Mouse (Mus musculus): ENCODE data around the gene Nup153.

Gene Nup153

DNA sequence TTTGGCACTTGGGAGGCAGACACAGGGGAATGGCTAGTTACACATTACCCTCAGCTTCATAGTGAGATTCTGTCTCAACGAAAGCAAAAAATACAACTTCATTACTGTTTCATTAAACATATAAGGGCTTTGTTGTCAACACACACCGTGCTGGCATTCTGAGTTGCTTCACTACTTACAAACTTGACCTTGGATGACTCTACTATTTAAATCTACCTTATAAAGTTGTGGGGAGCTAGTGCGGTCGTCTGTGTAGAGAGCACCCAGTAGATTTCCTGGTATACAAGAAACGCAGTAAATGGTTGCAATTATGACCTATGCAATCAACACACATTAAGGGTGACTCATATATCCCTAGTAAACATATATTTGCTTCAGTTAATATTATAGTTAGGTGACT lies 671 bp upstream of the Nup153 start:
- DNase-seq (ENCODE audit: low read depth, low spot score), result no peak

DNA sequence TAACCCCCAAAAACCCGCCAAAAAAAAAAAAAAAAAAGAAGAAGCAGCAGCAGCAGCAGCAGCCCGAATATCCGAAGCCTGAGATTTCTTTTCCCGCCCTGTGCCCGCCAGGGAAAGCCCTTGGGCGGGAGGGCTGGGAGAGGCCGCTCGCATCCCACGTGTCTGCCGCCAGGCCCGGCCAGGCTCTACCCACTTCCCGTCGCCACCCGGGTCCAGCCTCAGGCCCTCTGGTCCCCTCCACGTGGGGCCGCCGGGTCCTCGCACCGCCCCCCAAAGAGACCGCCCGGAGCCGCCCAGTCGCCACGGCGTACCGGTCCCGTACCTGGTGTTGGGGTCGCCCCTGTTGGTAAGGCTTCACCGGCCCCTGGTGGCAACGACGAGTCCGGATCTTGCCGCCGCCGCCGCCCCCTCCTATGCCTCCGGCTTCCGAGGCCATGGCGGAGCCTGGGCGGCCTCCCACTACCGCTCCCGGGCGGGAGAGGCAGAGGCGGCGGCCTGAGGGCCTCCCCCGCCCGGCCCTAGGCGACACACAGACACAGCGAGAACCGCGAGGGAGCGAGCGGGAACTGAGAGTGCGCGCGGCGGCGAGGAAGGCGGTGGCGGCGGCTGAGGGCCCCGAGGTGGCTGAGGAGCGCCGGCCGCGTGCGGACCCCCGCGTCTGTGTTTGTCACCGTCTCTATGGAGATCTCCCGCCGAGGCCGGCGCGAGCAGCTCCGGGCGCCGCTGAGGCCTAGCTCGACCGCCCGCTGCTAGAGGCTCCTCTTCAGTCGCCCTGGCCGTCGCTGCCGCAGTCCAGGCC lies 503 bp downstream of the Nup153 start:
- DNase-seq (ENCODE audit: low read depth, low spot score), result peak; percentile 52

DNA sequence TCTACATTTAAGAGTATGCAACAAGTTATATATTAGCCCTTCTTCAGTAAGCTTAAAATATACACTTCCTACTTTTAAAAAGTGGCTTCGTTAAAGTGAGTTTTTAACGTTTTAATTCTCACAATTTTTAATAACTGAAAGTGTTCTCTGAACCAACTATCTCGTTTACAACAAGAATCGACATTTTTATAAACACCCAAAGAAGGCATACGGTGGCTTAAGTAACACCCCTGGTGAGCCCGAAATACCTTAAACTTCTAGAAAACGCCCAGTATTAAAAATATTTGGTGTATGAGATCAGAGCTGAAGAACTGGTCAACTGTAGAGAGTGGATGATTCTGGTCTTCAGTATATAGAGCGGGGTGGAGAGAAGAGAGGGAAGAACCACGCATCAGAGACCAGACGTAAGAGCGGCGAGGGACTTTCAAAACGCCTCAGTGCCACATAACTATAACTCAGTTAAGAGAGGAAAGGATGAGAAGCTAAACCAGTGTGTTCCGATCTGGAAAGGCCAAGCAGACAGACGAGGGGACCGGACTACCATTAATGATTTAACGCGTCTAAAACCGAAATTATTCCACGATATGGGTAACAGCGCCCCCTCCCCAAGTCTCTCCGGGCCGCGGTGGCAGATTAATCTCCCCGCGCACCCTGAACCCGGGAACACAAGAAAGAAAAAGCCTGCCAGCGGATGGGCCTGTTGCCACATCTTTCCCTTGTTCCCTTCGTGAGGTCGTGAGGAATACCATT lies 1.3 kb downstream of the Nup153 start:
- DNase-seq (ENCODE audit: low read depth, low spot score), result peak; percentile 25

DNA sequence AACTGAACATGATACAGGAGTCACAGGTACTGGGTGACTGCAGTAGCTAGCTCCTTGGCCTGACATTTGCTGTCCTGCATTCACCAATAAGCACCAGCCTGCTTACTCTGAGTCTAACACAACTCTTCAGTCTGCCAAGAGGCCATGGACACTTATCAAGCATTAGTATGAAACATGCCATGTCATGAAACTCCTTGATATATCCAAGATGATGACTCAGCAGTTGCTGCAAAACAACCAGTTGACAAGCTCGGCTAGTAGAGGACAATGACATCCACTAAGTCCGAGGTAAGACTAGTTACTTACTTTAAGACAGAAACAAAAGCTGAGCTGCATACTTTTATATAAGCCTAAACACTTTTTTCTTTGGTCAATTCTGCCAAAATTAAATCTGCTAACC lies 2.5 kb downstream of the Nup153 start:
- peak; percentile 4 for DNase-seq (ENCODE audit: low read depth, low spot score)

DNA sequence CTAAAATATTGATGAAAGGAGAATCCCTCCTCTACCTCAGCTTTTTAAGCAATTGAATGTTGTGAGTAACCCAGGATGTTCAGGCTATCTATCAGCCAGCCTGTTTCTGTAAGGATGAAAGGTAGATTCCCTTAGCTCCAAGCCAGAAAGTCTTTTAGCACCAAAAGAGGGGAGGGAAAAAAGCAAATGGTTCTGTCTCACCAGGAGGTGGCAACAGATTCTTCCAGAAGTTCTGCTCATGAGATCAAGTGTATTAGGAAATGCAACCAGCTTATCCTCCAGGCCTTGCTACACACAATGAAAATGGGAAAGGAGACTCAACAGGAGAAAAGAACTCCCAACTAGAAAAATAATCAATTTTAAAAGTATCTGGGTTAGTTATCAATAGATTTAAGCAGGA lies 3.4 kb downstream of the Nup153 start:
- DNase-seq (ENCODE audit: low read depth, low spot score), result peak; percentile 59

DNA sequence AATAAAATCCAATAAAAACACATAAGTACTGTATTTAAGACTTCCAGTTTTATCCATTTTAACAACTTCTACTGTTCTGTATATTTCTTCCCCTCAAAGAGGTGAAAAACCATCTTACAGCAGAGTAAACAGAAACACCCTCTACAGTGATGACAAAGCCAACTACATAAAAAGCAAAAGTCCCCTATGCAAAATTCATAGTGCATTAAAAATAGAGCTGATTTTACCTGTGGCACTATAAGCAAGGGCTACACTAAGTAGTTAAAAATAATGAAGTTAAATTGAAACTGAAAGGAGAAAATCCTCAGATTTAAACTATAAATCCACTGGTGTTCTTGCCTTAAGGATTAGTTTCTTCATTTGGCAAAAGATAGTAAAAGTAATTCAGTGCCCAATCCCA lies 6.7 kb downstream of the Nup153 start:
- DNase-seq (ENCODE audit: low read depth, low spot score), result no peak

DNA sequence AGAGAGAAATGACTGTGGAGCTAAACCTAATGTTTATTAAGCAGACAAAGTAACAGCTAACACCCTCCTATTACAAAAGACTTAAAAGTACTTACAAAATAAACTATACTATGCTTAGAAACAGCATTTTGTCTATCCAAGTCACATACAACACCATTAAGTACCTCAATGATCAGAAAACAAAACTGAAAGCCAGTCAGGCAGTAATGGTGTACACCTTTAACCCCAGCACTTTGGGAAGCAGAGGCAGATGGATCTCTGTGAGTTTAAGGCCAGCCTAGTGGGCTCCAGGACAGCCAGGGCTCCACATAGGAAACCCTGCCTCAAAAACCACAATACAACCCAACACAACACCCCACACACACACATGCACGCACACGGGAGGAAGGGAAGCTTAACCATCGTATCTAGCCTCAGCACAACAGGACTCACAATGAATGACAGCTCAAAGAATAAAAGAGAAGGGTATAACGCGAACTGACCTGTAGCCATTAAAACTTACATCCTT lies 8.8 kb downstream of the Nup153 start:
- DNase-seq (ENCODE audit: low read depth, low spot score), result no peak

DNA sequence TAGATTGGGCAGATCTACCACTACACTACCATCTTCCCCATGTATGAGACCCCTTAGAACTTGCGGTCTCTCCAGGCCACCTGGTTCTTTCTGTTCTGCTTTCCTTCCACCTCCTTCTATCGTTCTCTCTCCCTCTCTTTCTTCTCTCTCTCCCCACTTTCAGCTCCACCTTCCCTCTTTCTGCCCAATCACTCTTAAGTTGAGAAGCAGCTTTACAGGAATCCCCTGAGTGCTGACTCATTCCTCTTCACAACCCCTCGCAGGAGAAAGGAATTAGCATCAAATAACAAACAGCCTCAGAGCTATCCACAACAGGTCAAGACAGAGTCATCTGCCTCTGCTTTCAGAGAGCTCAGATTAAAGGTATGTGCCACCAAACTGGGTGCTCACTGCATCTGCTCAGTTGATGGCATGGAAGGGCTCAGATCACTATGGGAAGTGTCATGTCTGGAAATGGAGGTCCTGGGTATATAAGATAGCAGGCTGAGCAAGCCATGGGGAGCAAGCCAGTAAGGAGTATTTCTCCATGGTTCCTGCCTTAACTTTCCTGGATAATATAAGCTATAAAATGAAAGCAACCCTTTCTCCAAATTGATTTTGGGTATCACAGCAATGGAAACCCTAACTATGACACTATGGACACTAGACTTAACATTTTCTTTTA lies 11.6 kb downstream of the Nup153 start:
- peak; percentile 7 for DNase-seq (ENCODE audit: low read depth, low spot score)

DNA sequence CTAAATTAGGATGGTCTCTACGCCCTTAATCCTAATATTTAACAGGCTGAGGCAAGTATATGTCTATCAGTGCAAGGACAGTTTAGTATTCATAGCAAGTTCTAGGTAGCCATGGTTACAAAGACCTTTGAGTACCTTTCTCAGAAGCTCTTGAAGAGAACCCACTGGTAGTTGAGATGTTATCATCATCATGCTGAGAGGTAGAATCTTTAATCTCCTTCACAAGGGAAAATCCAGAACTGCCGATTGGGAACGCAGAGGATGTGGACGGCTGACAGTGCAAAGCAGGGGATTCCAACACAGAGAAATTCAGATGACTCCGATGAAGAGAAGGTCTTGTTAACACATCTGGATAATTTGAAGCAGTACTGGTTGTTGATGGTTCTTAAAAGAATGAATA lies 14.3 kb downstream of the Nup153 start:
- no peak for DNase-seq (ENCODE audit: low read depth, low spot score)

DNA sequence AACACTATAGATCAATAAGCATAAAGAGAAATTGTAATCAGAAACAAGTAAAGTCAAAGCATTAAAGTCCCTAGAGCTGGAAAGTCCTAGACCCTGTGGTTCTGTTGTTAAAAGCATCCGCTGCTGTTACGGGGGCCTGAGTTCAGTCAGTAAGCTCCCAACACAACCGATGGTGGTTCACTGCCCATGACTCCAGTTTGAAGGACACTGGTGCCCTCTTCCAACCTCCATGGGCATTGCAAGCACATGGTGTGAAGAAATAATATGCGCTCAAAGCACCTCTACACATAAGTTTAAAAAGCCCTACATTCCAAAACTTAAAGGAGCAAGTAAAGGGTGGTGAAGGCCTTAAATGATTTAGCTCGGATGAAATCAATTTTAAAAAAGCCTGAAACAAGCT lies 24.6 kb downstream of the Nup153 start:
- DNase-seq (ENCODE audit: low read depth, low spot score), result peak; percentile 24

DNA sequence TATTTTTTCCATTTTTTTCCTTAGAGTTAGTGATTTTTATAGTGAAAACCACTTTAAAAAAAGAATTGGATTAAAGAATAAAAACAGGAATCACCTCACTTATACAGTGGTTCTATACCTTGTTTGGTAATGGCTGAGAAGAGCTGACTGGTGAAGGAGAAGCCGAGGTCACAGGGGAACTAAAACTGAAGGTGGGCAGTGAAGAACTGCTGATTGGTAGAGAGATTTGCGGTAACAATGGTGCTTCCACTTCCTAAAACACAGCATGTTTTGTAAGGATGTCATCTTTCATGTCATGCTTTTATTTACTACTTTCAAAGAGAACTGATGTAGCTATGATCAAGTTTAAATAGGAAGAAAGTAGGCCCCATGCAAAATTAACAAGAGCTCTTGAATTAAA lies 26.3 kb downstream of the Nup153 start:
- DNase-seq (ENCODE audit: low read depth, low spot score), result no peak

DNA sequence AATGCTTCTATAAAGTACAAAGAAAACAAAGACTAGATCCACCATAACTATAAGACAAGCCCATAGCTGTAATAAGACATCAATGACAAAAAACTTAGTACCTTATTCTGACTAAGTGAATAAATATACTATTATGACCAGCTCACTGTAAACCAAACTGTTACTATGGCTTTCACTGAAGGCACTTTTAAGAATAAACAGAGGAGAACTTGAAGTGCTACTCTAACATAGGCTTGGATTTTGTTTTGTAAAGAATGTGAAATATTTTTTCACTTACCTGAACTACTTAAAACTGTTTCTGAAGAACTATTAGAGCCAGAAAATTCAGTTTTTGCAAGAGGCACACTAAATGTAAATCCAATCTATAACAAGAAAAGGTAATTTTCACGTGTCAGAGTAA lies 28.4 kb downstream of the Nup153 start:
- no peak for DNase-seq (ENCODE audit: low read depth, low spot score)

DNA sequence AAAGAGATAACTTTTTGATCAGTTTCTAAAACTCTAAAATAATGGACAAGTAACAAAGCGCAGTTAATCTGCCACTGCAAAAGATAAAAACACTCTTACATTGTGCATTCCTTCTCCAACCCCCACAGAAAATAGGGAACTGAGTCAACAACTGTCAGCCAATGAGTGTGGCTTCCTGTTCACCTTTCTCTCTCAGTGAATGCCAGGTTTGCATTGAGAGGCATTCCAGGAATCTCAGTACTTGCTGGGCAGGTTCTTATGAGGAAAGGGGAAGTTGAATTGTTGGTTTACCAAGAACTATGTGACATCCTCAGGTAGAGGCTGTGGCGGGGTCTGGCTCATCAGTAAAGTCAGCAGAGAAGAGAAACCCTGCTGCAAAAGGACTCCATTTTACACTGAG lies 31.0 kb downstream of the Nup153 start:
- DNase-seq (ENCODE audit: low read depth, low spot score), result no peak

DNA sequence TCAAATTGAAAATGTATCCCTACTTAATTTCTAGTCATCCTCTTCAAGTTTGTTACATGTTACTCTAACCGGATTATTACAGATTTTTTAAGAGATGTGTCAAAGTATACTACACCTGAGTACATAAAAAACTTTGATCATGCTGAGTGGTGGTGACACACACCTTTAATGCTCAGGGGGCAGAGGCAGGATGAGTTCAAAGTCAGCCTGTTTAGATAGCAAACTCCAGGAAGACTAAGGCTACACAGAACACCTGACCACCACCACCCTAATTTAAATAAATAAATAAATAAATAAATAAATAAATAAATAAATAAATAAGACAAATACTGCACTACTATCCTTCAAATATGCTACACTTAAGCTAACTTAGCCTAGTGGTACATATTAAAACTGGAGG lies 31.8 kb downstream of the Nup153 start:
- no peak for DNase-seq (ENCODE audit: low read depth, low spot score)

DNA sequence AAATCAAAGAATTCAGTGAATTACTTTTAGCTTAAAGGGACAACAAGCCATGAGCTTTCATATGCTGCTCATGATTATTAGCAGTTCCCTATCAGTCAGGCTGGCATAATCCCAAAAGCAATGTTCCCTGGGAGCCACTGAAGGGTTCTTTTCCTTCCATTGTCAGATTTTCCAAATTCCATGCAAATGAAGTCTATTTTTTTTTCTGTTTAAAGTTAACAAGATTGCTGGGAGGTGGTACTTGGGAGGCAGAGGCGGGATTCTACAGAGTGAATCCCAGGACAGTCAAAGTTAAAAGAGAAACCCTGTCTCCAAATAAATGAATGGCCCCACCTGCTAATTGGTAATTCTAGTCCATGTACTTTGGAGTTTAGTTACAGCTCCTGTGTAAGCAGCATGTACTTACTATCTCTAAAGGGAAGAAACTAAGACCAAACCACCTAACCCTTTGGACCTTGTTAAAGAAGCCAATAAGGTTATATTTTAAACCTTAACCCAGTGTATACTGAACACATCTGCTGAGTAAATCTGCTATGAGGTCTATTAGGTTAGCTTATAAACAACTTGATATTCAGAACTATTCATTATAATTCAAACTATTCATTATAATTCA lies 32.3 kb downstream of the Nup153 start:
- no peak for DNase-seq (ENCODE audit: low read depth, low spot score)

DNA sequence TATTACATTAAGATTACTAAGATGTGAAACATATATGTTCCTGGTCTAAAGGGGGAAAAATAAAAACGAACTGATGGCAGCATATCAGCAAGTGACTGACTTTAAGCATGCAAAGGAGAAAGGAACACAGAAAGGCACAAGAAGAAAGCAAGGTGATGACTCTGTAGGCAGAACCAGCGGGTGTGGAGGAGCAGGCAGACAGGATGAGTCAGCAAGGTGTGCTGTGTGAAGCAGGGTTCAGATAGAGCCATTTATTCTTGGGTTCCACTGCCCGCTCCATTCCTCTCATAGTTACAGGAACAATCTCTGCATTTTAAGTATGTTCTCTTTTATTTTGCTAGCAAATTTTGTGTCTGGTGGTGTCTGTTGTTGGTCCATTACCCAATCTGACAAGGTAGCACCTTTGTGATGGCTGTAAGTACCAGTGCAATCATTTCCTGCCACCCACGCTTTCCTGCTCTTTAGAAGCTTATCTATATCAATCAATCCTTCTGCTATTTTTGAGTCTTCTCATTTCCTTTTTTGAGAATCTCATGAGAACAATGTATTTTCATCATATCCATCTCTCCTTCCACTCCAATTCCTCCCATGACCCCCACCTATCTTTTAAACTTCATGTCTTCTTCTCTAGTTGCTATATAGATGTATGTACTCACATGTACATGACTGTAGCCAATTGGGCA lies 37.0 kb downstream of the Nup153 start:
- peak; percentile 62 for DNase-seq (ENCODE audit: low read depth, low spot score)

DNA sequence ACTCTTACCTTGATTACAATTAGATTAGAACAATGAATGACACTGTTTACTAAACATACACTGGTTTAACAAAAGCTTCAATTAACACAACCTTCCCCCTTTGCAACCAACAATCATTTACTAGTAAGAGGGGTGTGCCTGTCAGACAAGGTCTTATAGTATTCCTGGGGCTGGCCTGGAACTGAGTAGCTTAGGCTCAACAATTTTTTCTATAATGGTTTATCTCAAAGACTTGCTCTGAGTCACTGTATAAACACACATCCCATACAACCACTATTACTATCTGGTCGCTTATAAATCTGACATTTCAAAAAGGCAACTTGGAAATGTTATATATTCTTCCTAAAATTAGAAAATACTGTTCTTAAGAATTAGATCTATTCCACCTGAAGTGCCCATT lies 44.4 kb downstream of the Nup153 start:
- DNase-seq (ENCODE audit: low read depth, low spot score), result no peak

DNA sequence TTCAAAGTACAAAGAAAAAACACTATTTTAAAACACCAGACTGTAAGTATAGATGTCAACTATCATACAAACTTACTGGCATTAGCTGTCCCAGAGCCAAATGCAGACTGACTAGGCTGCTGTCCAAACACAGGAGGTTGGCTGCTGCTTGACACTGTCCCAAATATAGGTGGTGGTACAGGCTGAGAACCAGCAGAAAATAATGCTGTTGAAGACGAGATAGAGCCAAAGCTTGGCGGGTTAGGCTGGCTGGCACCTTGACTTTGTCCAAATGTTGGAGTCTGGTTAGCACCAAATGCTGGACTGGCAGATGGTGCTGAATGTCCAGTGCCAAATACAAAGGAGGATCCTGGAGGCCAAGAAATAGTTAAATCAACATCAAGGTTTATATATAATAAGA lies 44.8 kb downstream of the Nup153 start:
- DNase-seq (ENCODE audit: low read depth, low spot score), result peak; percentile 63

DNA sequence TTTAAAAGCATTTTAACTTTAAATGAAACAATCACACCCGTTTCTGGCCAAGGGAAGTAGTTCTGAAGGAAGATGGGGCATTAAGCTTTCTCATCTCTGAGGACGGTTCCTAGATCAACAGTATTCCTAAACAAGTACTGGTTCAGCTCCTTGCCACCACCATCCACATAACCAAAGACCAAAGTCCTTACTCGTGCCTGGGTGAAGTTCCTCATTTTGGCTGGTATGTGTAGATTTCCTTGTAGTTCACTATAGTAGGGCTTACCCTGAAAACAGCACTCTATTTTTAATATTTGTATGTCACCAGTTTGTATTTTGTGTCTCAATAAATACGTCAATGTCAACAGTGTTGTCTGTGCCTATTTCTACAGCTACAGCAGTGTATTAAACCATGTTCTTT lies 50.0 kb downstream of the Nup153 start:
- DNase-seq (ENCODE audit: low read depth, low spot score), result no peak

DNA sequence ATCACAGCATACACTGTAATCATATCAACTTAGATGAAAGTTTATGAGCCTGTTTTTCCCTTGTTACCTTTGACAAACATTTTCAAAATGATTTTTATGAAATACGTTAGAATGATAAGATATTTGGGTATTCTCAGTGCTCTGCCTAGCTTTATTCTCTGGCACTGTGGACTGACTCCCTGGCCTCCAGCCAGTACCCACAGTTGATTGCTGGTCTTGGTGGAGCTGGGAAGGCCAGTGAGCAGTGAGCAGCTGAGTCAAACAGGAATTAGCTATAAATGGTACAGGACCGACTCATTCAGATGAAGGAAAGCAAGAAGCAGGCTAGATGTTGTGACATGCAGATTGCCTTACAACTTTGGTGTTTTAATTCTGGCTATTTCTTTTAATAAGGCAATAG lies 53.1 kb downstream of the Nup153 start:
- DNase-seq (ENCODE audit: low read depth, low spot score), result peak; percentile 42

DNA sequence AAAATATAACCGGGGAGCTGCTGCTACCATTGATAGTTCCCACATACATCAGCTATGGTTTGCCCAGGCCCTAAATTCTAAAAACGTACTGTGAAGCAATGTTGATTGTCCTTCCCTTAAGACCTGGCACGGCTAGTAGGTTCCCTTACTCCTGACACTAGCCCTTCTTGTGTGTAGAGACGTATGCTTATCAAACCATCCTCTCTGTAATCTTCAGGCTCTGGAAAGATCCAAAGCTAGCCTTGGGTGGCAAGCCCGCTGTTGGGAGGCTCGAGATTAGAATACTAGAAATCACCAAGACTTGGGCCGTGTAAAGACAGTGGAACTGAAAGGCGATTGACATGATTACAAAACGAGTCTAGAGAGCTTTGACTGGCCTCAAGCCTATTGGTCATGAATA lies 57.2 kb downstream of the Nup153 start:
- no peak for DNase-seq (ENCODE audit: low read depth, low spot score)

Data from brain, adult 2 months (tissue).